Mouse (Mus musculus) midbrain, embryonic 11.5 days (tissue): Measurements from ENCODE around the gene Scimp. TPM values are rescaled to one million over a fixed set of nuclear protein-coding genes. Genes with fewer than 3 reads are reported as not detected.

Experiments
- ATAC-seq: fragments of 200-750 bp; cut with Nextera tagmentation; 2 replicates; pipeline ENCODE4 v1.8.0; 2017; ENCODE audit warnings: moderate TSS enrichment, moderate library complexity; ENCODE audit not compliant: low FRiP score
- DNase-seq: peaks from one replicate; pipeline ENCODE4 v3.0.0; 2015; ENCODE audit warnings: low spot score; ENCODE audit errors: missing footprints
- H3K27ac ChIP-seq: fragments of 300-500 bp; sonication (generic); 2 replicates; pipeline ENCODE4 v1.5.1; 2014; ENCODE audit warnings: low read depth, low read length
- H3K27me3 ChIP-seq: fragments of 300-500 bp; sonication (generic); 2 replicates; pipeline ENCODE4 v1.6.1; 2014; ENCODE audit warnings: mild to moderate bottlenecking, low read length, moderate library complexity, mixed read lengths; ENCODE audit not compliant: control insufficient read depth, insufficient read depth
- H3K36me3 ChIP-seq: fragments of 300-500 bp; sonication (generic); 2 replicates; pipeline ENCODE4 v1.6.1; 2014; ENCODE audit warnings: mild to moderate bottlenecking, low read length, moderate library complexity, mixed read lengths; ENCODE audit not compliant: control insufficient read depth, insufficient read depth
- H3K4me1 ChIP-seq: fragments of 300-500 bp; sonication (generic); 2 replicates; pipeline ENCODE4 v1.6.1; 2014; ENCODE audit warnings: low read length; ENCODE audit not compliant: control insufficient read depth, insufficient read depth
- H3K4me2 ChIP-seq: fragments of 300-500 bp; sonication (generic); 2 replicates; pipeline ENCODE4 v1.6.1; 2014; ENCODE audit warnings: mild to moderate bottlenecking, moderate library complexity
- H3K4me3 ChIP-seq: fragments of 300-500 bp; sonication (generic); 2 replicates; pipeline ENCODE4 v1.5.1; 2014; ENCODE audit warnings: low read depth, low read length
- H3K9ac ChIP-seq: fragments of 300-500 bp; sonication (generic); 2 replicates; pipeline ENCODE4 v1.6.1; 2014; ENCODE audit warnings: low read length
- H3K9me3 ChIP-seq: fragments of 300-500 bp; sonication (generic); 2 replicates; pipeline ENCODE4 v1.6.1; 2016; ENCODE audit warnings: low read length; ENCODE audit not compliant: control insufficient read depth
- WGBS: fragments of 180-500 bp; shearing (Covaris S2); extraction: QIAGEN DNeasy Blood & Tissue Kit; methylation state at CpG from one replicate; pipeline ENCODE4 v1.1.7; 2014; 5-methylcytosine and 5-hydroxymethylcytosine counted together
- polyA plus RNA-seq: library from polyadenylated mRNA; unstranded; fragments of >200 nt; fragmentation: Nextera tagmentation; extraction: Ambion mirVana; gene quantifications from 2 replicates; pipeline ENCODE4 v1.2.1, GENCODE M21; 2014

The Scimp gene
- polyA plus RNA-seq, 1 experiment from 2014 or later, result not detected

- H3K9me3 ChIP-seq, result no peaks in the 10 kb centered on the region
- H3K27ac ChIP-seq, result no peak overlapping the region
- 86% methylated on average over 8 of the region's 8 CpGs for WGBS
- H3K4me1 ChIP-seq, result no peaks in the 10 kb centered on the region
- DNase-seq (no peak), ATAC-seq (no peak)
- no peaks in the 10 kb centered on the region for H3K27me3 ChIP-seq
- no peak overlapping the region for H3K4me3 ChIP-seq
- H3K36me3 ChIP-seq, result no peaks in the 10 kb centered on the region
- H3K9ac ChIP-seq, result no peak overlapping the region
- no peak overlapping the region for H3K4me2 ChIP-seq
These were observed 6.7 kb downstream of the Scimp start for GRCm38 (mm10) chr11:70805641-70806175.

GRCm38 (mm10) chr11:70804395-70804794 is 8.0 kb downstream of the Scimp start:
- no peaks in the 10 kb centered on the region for H3K9me3 ChIP-seq
- no peaks in the 10 kb centered on the region for H3K36me3 ChIP-seq
- WGBS, result 87% methylated on average over 3 of the region's 3 CpGs
- no peak overlapping the region for H3K9ac ChIP-seq
- no peaks in the 10 kb centered on the region for H3K27me3 ChIP-seq
- ATAC-seq (no peak), DNase-seq (no peak)
- H3K4me3 ChIP-seq, result no peak overlapping the region
- H3K4me2 ChIP-seq, result no peak overlapping the region
- no peaks in the 10 kb centered on the region for H3K4me1 ChIP-seq
- no peak overlapping the region for H3K27ac ChIP-seq

GRCm38 (mm10) chr11:70803711-70804200 is 8.6 kb downstream of the Scimp start:
- DNase-seq (no peak), ATAC-seq (no peak)
- no peak overlapping the region for H3K4me2 ChIP-seq
- H3K4me1 ChIP-seq, result no peaks in the 10 kb centered on the region
- no peak overlapping the region for H3K9ac ChIP-seq
- H3K27ac ChIP-seq, result no peak overlapping the region
- H3K27me3 ChIP-seq, result no peaks in the 10 kb centered on the region
- no peaks in the 10 kb centered on the region for H3K36me3 ChIP-seq
- H3K9me3 ChIP-seq, result no peaks in the 10 kb centered on the region
- WGBS, result 83% methylated on average over 6 of the region's 6 CpGs
- H3K4me3 ChIP-seq, result no peak overlapping the region

DNA sequence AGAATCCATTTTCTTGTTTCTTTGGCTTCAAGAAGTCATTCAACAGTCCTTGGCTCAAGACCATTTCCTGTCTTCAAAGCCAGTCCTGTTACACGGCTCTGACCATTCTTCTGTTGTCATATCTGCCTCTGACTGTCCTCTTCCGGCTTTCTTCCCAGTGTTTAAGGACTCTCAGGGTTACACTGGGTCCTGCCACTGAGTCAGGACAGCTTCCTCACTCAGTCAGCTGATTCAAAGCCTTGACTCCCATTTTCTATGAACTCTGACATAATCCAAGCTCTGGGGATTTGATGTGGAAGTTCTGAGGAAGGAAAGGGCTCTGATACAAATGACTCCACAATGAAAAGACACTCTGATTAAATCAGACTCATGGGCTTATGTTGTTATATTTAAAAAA is 9.5 kb downstream of the Scimp start:
- DNase-seq, result no peak
- WGBS, result 68% methylated on average over 2 of the region's 2 CpGs
- H3K27me3 ChIP-seq, result no peaks in the 10 kb centered on the region

DNA sequence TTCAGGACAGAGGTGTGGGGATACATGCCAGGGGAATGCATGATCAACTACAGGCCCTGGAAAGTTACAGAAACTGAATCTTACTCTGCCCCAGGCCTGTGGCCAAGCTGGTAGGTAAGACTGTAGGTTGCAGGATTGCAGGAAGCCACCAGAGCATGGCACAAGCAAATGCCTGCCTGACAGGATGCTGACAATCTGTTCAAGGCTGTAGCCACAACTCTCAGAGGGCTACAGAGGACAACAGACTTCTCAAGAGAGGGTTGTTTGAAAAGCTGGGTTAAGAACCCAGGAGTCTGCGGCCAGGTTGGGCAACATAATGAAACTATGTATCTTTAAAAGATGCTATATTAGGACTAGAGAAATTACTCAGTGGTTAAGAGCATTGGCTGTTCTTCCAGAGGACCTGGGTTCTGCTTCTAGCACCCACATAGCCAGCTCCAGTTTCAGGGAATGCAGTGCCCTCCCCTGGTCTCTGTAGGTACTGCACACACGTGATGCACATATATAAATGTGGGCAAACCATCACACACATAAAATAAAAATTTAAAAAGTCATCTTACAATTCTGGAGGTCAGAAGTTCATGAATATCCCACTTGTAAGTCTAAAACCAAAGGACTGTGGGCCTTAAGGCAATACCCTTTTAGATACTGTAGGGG is 10.1 kb downstream of the Scimp start:
- WGBS, result 88% methylated on average over 2 of the region's 2 CpGs
- Histone ChIP-seq H3K9ac (no peak overlapping the region), H3K27me3 (no peaks in the 10 kb centered on the region), H3K9me3 (no peaks in the 10 kb centered on the region), H3K36me3 (no peaks in the 10 kb centered on the region), H3K4me2 (no peak overlapping the region), H3K27ac (no peak overlapping the region), H3K4me1 (no peaks in the 10 kb centered on the region), H3K4me3 (no peak overlapping the region)
- DNase-seq (no peak), ATAC-seq (no peak)

More for the DNA sequence above, 9.5 kb downstream of the Scimp start:
- Histone ChIP-seq H3K36me3 (no peaks in the 10 kb centered on the region), H3K27ac (no peak overlapping the region), H3K4me3 (no peak overlapping the region), H3K4me1 (no peaks in the 10 kb centered on the region), H3K4me2 (no peak overlapping the region), H3K9me3 (no peaks in the 10 kb centered on the region), H3K9ac (no peak overlapping the region)
- ATAC-seq, result no peak

DNA sequence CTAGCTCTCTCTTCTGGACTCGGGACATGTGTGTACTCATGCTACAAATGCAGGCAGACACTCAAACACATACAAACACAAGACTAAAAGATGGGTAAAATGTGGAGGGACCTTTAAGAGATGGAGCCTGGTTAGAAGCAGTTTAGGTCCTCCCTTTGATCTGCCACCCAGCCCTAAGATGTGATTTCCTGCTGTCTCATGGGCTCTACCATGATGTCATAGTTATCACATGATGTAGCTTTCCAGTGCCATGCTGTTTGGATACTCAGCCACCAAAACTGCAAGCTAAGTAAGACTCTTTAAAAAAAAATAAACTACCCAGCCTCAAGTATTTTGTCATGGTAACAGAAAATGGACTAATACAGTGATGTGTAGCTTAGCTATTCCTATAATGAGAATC is 20.0 kb downstream of the Scimp start:
- WGBS, result 93% methylated on average over 1 of the region's 1 CpGs
- H3K4me3 ChIP-seq, result no peak overlapping the region
- no peak for DNase-seq

GRCm38 (mm10) chr11:70791676-70792075 is 20.7 kb downstream of the Scimp start:
- H3K27me3 ChIP-seq, result no peaks in the 10 kb centered on the region
- no peaks in the 10 kb centered on the region for H3K9me3 ChIP-seq
- DNase-seq (no peak), ATAC-seq (no peak)
- 91% methylated on average over 5 of the region's 5 CpGs for WGBS
- no peak overlapping the region for H3K4me2 ChIP-seq
- no peak overlapping the region for H3K9ac ChIP-seq
- no peaks in the 10 kb centered on the region for H3K36me3 ChIP-seq
- H3K27ac ChIP-seq, result no peak overlapping the region
- no peaks in the 10 kb centered on the region for H3K4me1 ChIP-seq
- no peak overlapping the region for H3K4me3 ChIP-seq

More for the DNA sequence above, 20.0 kb downstream of the Scimp start:
- Histone ChIP-seq H3K4me2 (no peak overlapping the region), H3K36me3 (no peaks in the 10 kb centered on the region), H3K27me3 (no peaks in the 10 kb centered on the region), H3K9ac (no peak overlapping the region), H3K4me1 (no peaks in the 10 kb centered on the region), H3K9me3 (no peaks in the 10 kb centered on the region), H3K27ac (no peak overlapping the region)
- no peak for ATAC-seq

DNA sequence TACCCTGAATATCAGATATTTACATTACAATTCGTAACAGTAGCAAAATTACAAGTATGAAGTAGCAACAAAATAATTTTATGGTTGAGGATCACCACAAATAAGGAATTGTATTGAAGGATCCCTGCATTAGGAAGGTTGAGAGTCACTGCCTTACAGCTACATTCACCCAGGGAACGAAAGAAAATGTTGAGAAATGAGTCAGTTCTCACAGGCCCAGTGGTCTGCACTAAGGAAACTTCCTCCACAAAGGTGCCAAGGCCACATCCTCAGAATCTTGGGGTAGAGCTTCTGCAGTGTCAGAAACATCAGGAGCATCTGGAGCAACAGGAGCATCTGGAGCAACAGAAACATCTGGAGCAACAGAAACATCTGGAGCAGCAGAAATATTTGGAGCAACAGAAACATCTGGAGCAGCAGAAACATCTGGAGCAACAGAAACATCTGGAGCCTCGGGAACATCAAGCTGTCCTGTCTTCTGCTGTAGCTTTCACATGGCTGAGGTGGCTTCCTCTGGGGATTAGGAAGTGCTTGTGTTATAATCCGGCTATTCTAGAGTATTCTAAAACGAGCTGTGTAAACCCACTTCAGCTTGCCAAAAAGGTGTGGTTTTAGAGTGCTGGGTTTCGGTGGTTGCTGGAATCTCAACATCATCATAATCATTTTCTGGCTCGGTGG is 21.4 kb downstream of the Scimp start:
- H3K27me3 ChIP-seq, result no peaks in the 10 kb centered on the region
- 77% methylated on average over 7 of the region's 7 CpGs for WGBS
- no peak overlapping the region for H3K4me3 ChIP-seq
- H3K9me3 ChIP-seq, result no peaks in the 10 kb centered on the region
- no peaks in the 10 kb centered on the region for H3K36me3 ChIP-seq
- no peak overlapping the region for H3K27ac ChIP-seq
- no peak overlapping the region for H3K9ac ChIP-seq
- no peak overlapping the region for H3K4me2 ChIP-seq
- DNase-seq (no peak), ATAC-seq (no peak)
- H3K4me1 ChIP-seq, result no peaks in the 10 kb centered on the region

DNA sequence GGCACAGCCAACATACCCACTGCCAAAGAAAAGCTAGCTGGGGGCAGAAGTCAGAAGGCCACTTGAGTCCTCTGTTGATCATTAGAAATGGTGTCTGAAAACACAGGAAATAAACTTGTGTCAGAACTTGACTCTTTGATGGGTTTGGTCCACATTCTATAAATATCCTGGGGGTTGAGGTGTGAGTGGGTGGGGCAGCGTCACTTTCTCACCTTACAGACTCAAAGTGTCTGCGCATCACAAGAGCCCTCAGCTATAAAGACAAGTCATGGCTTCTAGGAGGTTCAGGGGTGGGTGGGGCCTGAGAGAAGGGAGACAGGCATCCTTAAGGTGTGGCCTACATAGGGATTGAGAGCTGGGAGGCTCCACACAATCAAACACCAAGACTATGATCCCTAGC is 22.0 kb downstream of the Scimp start:
- Histone ChIP-seq H3K4me1 (no peaks in the 10 kb centered on the region), H3K9ac (no peak overlapping the region), H3K36me3 (no peaks in the 10 kb centered on the region), H3K27me3 (no peaks in the 10 kb centered on the region), H3K9me3 (no peaks in the 10 kb centered on the region), H3K4me3 (no peak overlapping the region), H3K27ac (no peak overlapping the region), H3K4me2 (no peak overlapping the region)
- no peak for DNase-seq
- 86% methylated on average over 2 of the region's 2 CpGs for WGBS
- ATAC-seq, result no peak
